Mouse (Mus musculus) hindbrain, embryonic 11.5 days (tissue): ENCODE results near the gene Pilrb1. TPM values are rescaled to one million over a fixed set of nuclear protein-coding genes. Genes with fewer than 3 reads are reported as not detected.
"Not testable (repeated sequence)": the region's sequence is repeated elsewhere in the genome, so short reads cannot be mapped to it uniquely, and the experiment has no call there.

Source experiments
- ATAC-seq: fragments of 200-750 bp; cut with Nextera tagmentation; 2 replicates; pipeline ENCODE4 v1.8.0; 2017; ENCODE audit warnings: mild to moderate bottlenecking, moderate TSS enrichment, moderate library complexity; ENCODE audit not compliant: low FRiP score
- DNase-seq: peaks from one replicate; pipeline ENCODE4 v3.0.0-alpha.2; 2015; ENCODE audit warnings: low spot score
- H3K27ac ChIP-seq: fragments of 300-500 bp; sonication (generic); 2 replicates; pipeline ENCODE4 v1.5.1; 2014; ENCODE audit warnings: mild to moderate bottlenecking, low read depth, low read length
- H3K27me3 ChIP-seq: fragments of 300-500 bp; sonication (generic); 2 replicates; pipeline ENCODE4 v1.6.1; 2014; ENCODE audit warnings: mild to moderate bottlenecking, low read length, moderate library complexity, mixed read lengths; ENCODE audit not compliant: control insufficient read depth, insufficient read depth
- H3K36me3 ChIP-seq: fragments of 300-500 bp; sonication (generic); 2 replicates; pipeline ENCODE4 v1.6.1; 2014; ENCODE audit warnings: mild to moderate bottlenecking, low read length, moderate library complexity, mixed read lengths; ENCODE audit not compliant: control insufficient read depth, insufficient read depth
- H3K4me1 ChIP-seq: fragments of 300-500 bp; sonication (generic); replicated peaks from 2 replicates; pipeline ENCODE4 v1.6.1; 2014; ENCODE audit warnings: low read length, mixed read lengths; ENCODE audit not compliant: control insufficient read depth, insufficient read depth
- H3K4me2 ChIP-seq: fragments of 300-500 bp; sonication (generic); replicated peaks from 2 replicates; pipeline ENCODE4 v1.6.1; 2014; ENCODE audit warnings: mild to moderate bottlenecking, low read depth, low read length
- H3K4me3 ChIP-seq: fragments of 300-500 bp; sonication (generic); 2 replicates; pipeline ENCODE4 v1.5.1; 2014; ENCODE audit warnings: low read depth, low read length
- H3K9ac ChIP-seq: fragments of 300-500 bp; sonication (generic); 2 replicates; pipeline ENCODE4 v1.6.1; 2014; ENCODE audit warnings: low read depth, low read length
- H3K9me3 ChIP-seq: fragments of 300-500 bp; sonication (generic); 2 replicates; pipeline ENCODE4 v1.6.1; 2016; ENCODE audit warnings: low read length; ENCODE audit not compliant: control insufficient read depth
- WGBS: fragments of 180-500 bp; shearing (Covaris S2); extraction: QIAGEN DNeasy Blood & Tissue Kit; methylation state at CpG from one replicate; pipeline ENCODE4 v1.1.7; 2014; 5-methylcytosine and 5-hydroxymethylcytosine counted together
- polyA plus RNA-seq: library from polyadenylated mRNA; unstranded; fragments of >200 nt; fragmentation: Nextera tagmentation; extraction: Ambion mirVana; gene quantifications from 2 replicates; pipeline ENCODE4 v1.2.1, GENCODE M21; 2014

The Pilrb1 gene
- polyA plus RNA-seq, 1 experiment from 2014 or later: not detected

DNA sequence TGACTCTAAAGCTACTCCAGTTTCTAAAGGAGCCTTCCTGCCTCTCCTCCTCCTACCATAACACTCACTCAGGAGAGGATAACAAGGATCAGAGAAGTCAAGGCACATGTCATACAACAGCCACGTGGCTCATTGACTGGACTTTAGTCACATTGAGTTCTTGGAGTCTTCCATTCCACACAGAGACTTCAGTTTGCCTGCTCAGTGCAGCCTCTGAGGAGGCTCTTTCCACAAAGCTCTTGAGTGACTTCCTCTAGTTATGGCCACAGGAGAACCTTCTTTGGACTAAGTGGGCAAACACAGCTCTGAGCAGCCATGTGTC is 14.4 kb upstream of the Pilrb1 start:
- H3K9ac ChIP-seq, H3K36me3 ChIP-seq, H3K27me3 ChIP-seq, H3K4me2 ChIP-seq, H3K4me3 ChIP-seq, DNase-seq, H3K9me3 ChIP-seq, H3K4me1 ChIP-seq, H3K27ac ChIP-seq, ATAC-seq: not testable (repeated sequence)
- 45% methylated on average over 1 of the region's 1 CpGs for WGBS

GRCm38 (mm10) chr5:137871644-137872380 is 13.9 kb upstream of the Pilrb1 start, which contains the start of gene Pilrb2:
Pilrb2 (minus strand) TSS chr5:137871815.
- not testable (repeated sequence) for H3K9ac ChIP-seq, H3K4me3 ChIP-seq, ATAC-seq, H3K9me3 ChIP-seq, H3K36me3 ChIP-seq, H3K27ac ChIP-seq, H3K4me1 ChIP-seq, DNase-seq, H3K4me2 ChIP-seq, H3K27me3 ChIP-seq
- WGBS: 82% methylated on average over 2 of the region's 3 CpGs

GRCm38 (mm10) chr5:137868600-137868999 is 10.7 kb upstream of the Pilrb1 start:
- not testable (repeated sequence) for H3K27me3 ChIP-seq, H3K4me1 ChIP-seq, H3K4me2 ChIP-seq, H3K4me3 ChIP-seq, H3K9me3 ChIP-seq, H3K36me3 ChIP-seq, ATAC-seq, H3K27ac ChIP-seq, DNase-seq, H3K9ac ChIP-seq
- 65% methylated on average over 2 of the region's 2 CpGs for WGBS

DNA sequence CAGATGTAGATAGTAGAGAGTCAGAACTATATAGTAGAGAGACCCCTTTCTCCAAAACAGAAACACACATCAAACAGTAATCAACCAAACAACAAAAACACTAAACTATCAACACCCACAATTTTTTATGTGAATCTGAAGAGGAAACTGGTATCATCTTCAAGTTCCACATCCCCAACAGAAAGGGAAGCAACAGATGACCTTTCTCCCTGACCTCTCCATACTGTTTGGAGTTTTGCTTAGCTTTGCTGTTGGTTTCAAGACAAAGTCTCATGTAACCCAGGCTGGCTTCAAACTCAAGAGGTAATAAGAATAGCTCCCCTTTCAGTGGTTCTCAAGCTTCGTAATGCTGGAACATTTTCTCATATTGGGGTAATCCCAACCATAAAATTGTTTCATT is 6.1 kb upstream of the Pilrb1 start:
- DNase-seq: not testable (repeated sequence)

GRCm38 (mm10) chr5:137856870-137857269 is 1.0 kb downstream of the Pilrb1 start:
- H3K27me3 ChIP-seq, H3K27ac ChIP-seq, H3K4me1 ChIP-seq, H3K4me2 ChIP-seq, H3K9me3 ChIP-seq, H3K9ac ChIP-seq, DNase-seq, H3K4me3 ChIP-seq, ATAC-seq, H3K36me3 ChIP-seq: not testable (repeated sequence)
- 84% methylated on average over 4 of the region's 5 CpGs for WGBS

More for the DNA sequence above, 6.1 kb upstream of the Pilrb1 start:
- not testable (repeated sequence) for H3K4me1 ChIP-seq, ATAC-seq, H3K4me2 ChIP-seq, H3K27ac ChIP-seq, H3K4me3 ChIP-seq, H3K9ac ChIP-seq, H3K9me3 ChIP-seq, H3K36me3 ChIP-seq, H3K27me3 ChIP-seq
- 80% methylated on average over 1 of the region's 1 CpGs for WGBS

DNA sequence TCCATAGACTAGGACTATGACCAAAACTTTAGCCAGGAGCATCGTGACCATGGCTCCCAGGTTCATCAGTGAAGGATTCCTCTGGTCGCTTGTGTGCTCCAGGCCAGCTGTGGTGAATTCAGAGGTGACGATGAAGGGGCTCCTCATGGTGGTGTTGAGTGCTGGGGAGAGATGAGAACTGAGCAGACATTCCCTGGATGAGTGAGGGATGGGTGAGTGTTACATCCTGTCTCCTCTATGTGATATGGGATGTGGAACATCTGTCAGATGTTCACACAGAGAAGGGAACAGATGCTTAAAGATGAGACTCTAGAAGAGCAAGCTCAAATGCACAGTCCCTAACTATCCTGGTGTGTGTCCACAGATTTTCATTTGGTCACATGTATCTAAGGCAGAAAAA is 3.0 kb downstream of the Pilrb1 start:
- 80% methylated on average over 3 of the region's 3 CpGs for WGBS
- H3K9me3 ChIP-seq, ATAC-seq: not testable (repeated sequence)

DNA sequence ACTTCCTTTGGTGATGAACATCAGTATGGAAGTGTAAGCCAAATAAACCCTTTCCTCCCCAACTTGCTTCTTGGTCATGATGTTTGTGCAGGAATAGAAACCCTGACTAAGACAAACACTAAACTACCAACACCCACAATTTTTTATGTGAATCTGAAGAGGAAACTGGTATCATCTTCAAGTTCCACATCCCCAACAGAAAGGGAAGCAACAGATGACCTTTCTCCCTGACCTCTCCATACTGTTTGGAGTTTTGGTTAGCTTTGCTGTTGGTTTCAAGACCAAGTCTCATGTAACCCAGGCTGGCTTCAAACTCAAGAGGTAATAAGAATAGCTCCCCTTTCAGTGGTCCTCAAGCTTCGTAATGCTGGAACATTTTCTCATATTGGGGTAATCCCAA is 7.6 kb downstream of the Pilrb1 start:
- not testable (repeated sequence) for ATAC-seq, H3K9ac ChIP-seq, H3K27ac ChIP-seq, DNase-seq, H3K4me3 ChIP-seq, H3K4me2 ChIP-seq, H3K4me1 ChIP-seq, H3K36me3 ChIP-seq, H3K27me3 ChIP-seq, H3K9me3 ChIP-seq
- 90% methylated on average over 1 of the region's 1 CpGs for WGBS

More for the DNA sequence above, 3.0 kb downstream of the Pilrb1 start:
- not testable (repeated sequence) for H3K27ac ChIP-seq, H3K4me2 ChIP-seq, H3K4me3 ChIP-seq, H3K36me3 ChIP-seq, DNase-seq, H3K9ac ChIP-seq, H3K4me1 ChIP-seq, H3K27me3 ChIP-seq

GRCm38 (mm10) chr5:137837110-137837509 is 20.8 kb downstream of the Pilrb1 start:
- not testable (repeated sequence) for H3K9me3 ChIP-seq, DNase-seq, ATAC-seq, H3K36me3 ChIP-seq, H3K4me2 ChIP-seq, H3K4me1 ChIP-seq, H3K4me3 ChIP-seq, H3K27me3 ChIP-seq, H3K27ac ChIP-seq, H3K9ac ChIP-seq

GRCm38 (mm10) chr5:137836611-137837010 is 21.3 kb downstream of the Pilrb1 start:
- no peak overlapping the region for H3K27ac ChIP-seq
- ATAC-seq: no peak
- no peaks in the 10 kb centered on the region for H3K9me3 ChIP-seq
- no peak overlapping the region for H3K4me3 ChIP-seq
- H3K36me3 ChIP-seq: no peaks in the 10 kb centered on the region
- no peak overlapping the region for H3K9ac ChIP-seq
- no peak for DNase-seq
- H3K4me2 ChIP-seq: no peak overlapping the region
- H3K27me3 ChIP-seq: no peaks in the 10 kb centered on the region
- H3K4me1 ChIP-seq: no peaks in the 10 kb centered on the region
